Mouse (Mus musculus) embryonic fibroblast, embryonic 13.5 days (primary cell): ENCODE results near the gene Nelfb.

ENCODE experiments used
- CTCF ChIP-seq: IDR thresholded peaks from 2 replicates; pipeline ENCODE4 v1.5.1; 2011; ENCODE audit warnings: mild to moderate bottlenecking, control low read depth, low read length, moderate library complexity, borderline replicate concordance; ENCODE audit not compliant: insufficient read depth
- POLR2A ChIP-seq: IDR thresholded peaks from 2 replicates; pipeline ENCODE4 v1.6.1; 2011; ENCODE audit warnings: low read depth, mild to moderate bottlenecking, control low read depth, low read length, moderate library complexity

- no peak for TF ChIP-seq CTCF
- TF ChIP-seq POLR2A, result no peak
Measured at GRCm38 (mm10) chr2:25187841-25188240, 23.4 kb downstream of the Nelfb start.
